Mouse (Mus musculus) testis, adult 2 months (tissue): ENCODE measurements around the gene Sez6l2. TPM values are rescaled to one million over a fixed set of nuclear protein-coding genes. Genes with fewer than 3 reads are reported as not detected.
A peak's percentile ranks its signal among the peaks of the same experiment; 100 is the strongest.

ENCODE experiments used
- H3K27ac ChIP-seq: fragments of 200-500 bp; 2 replicates; pipeline ENCODE4 v1.5.1; 2012; ENCODE audit warnings: low read depth, low read length; ENCODE audit not compliant: control insufficient read depth, insufficient read depth
- H3K27me3 ChIP-seq: fragments of 200-500 bp; 2 replicates; pipeline ENCODE4 v1.6.1; 2012; ENCODE audit warnings: mild to moderate bottlenecking, low read length, moderate library complexity; ENCODE audit not compliant: control insufficient read depth, insufficient read depth
- H3K36me3 ChIP-seq: fragments of 200-500 bp; 2 replicates; pipeline ENCODE4 v1.6.1; 2012; ENCODE audit warnings: mild to moderate bottlenecking, low read length; ENCODE audit not compliant: control insufficient read depth, insufficient read depth
- H3K4me1 ChIP-seq: fragments of 200-500 bp; 2 replicates; pipeline ENCODE4 v1.6.1; 2012; ENCODE audit warnings: low read length; ENCODE audit not compliant: control insufficient read depth, insufficient read depth
- H3K4me3 ChIP-seq: fragments of 200-500 bp; 2 replicates; pipeline ENCODE4 v1.5.1; 2012; ENCODE audit warnings: low read depth, mild to moderate bottlenecking, low read length, moderate library complexity, mixed read lengths; ENCODE audit not compliant: control insufficient read depth
- CTCF ChIP-seq: fragments of 200-500 bp; IDR thresholded peaks from 2 replicates; pipeline ENCODE4 v1.5.1; 2012; ENCODE audit warnings: low read depth, mild to moderate bottlenecking, inconsistent platforms, low read length, moderate library complexity; ENCODE audit not compliant: control insufficient read depth, insufficient read depth, insufficient replicate concordance
- POLR2A ChIP-seq: fragments of 200-500 bp; IDR thresholded peaks from 2 replicates; pipeline ENCODE4 v1.6.1; 2012; ENCODE audit warnings: low read depth, mild to moderate bottlenecking, inconsistent platforms, low read length, moderate library complexity; ENCODE audit not compliant: control insufficient read depth
- polyA plus RNA-seq: library from polyadenylated mRNA; depleted of rRNA; stranded (reverse); fragments of >200 nt; gene quantifications from 2 replicates; pipeline ENCODE4 v1.2.3, GENCODE M21; 2012

Sez6l2 gene
- polyA plus RNA-seq, 1 experiment = 10.7 TPM

DNA sequence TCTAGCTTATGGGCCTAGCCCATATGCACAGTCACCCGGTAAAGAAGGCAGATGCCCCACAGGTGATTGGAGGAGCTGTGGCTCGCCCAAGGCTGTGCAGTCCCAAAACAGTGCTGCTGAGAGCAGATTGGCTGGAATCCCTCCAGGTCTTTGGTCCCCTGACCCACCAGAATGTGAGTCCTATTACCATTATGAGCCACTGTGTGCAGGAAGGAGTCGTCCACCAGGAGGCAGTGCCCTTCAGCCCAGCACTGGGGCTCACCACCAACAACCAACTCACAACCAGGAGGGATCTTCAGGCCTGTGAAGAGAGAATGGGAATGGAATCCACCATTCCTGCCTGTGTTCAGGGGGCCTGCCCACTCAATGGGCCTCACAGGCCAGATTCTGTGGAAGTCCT is 3.8 kb upstream of the Sez6l2 start:
- peaks cover 29% of the 10 kb centered on the region for H3K4me1 ChIP-seq
- TF ChIP-seq POLR2A (no peak), CTCF (peak; percentile 46; the same call in 1 of the 2 replicates)
- no peaks in the 10 kb centered on the region for H3K27me3 ChIP-seq
- no peak overlapping the region for H3K4me3 ChIP-seq
- H3K36me3 ChIP-seq = peaks cover 4% of the 10 kb centered on the region; the same call in 1 of the 2 replicates
- H3K27ac ChIP-seq = no peak overlapping the region

DNA sequence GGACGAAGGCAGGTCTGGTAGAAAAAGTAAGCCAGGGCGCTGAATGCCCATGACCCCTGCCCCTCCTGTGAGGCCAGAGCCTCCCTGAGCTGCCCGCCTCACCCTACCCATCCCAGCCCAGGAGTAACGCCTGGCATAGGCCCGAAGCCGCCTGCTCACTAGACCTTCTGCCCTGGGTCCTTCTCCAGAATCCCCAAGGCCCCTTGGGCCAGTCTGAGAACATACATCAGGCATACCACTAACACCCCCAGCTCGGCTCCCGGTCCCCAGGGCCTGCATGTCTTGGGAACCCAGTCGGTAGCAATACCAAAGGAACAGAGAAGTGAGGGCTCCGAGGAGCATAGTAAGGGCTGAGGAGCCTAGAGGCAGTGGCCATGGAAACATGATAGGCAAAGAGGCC is 1.7 kb upstream of the Sez6l2 start:
- no peak overlapping the region for H3K27ac ChIP-seq
- H3K27me3 ChIP-seq = no peaks in the 10 kb centered on the region

DNA sequence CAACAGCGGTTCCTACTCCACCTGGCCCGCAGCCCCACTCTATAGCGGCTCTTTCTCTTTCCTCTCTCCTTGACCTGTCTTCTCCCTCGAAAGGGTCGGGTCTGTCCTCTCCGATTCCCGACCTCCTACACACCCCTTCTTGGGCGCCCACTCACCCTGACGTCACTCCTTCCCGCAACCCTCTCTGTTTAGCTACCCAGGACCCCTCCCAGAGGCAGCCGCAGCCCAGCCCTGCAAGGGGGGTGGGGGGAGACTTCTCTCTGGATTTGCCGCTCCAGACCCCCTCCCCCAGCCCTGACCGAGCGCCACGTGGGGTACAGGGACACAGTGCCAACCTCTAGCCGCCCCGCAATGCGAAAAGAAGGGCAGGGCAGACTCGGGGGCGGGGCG is 965 bp upstream of the Sez6l2 start, which contains the start of gene Asphd1:
Gene Asphd1 (minus strand): TSS at position 180 of the 390 bp plus-strand sequence.
- no peak within 1 kb of the TSS for H3K27ac ChIP-seq
- no peaks in the 10 kb centered on the region for H3K27me3 ChIP-seq
- peaks cover 29% of the 10 kb centered on the region for H3K4me1 ChIP-seq
- peaks cover 4% of the 10 kb centered on the region for H3K36me3 ChIP-seq
- H3K4me3 ChIP-seq = peak within 1 kb of the TSS; percentile 31
- TF ChIP-seq CTCF (no peak), POLR2A (no peak)

More for the DNA sequence above, 1.7 kb upstream of the Sez6l2 start:
- H3K4me3 ChIP-seq = peak overlapping the region; percentile 23
- H3K36me3 ChIP-seq = peaks cover 4% of the 10 kb centered on the region
- H3K4me1 ChIP-seq = peaks cover 29% of the 10 kb centered on the region
- TF ChIP-seq POLR2A = no peak

DNA sequence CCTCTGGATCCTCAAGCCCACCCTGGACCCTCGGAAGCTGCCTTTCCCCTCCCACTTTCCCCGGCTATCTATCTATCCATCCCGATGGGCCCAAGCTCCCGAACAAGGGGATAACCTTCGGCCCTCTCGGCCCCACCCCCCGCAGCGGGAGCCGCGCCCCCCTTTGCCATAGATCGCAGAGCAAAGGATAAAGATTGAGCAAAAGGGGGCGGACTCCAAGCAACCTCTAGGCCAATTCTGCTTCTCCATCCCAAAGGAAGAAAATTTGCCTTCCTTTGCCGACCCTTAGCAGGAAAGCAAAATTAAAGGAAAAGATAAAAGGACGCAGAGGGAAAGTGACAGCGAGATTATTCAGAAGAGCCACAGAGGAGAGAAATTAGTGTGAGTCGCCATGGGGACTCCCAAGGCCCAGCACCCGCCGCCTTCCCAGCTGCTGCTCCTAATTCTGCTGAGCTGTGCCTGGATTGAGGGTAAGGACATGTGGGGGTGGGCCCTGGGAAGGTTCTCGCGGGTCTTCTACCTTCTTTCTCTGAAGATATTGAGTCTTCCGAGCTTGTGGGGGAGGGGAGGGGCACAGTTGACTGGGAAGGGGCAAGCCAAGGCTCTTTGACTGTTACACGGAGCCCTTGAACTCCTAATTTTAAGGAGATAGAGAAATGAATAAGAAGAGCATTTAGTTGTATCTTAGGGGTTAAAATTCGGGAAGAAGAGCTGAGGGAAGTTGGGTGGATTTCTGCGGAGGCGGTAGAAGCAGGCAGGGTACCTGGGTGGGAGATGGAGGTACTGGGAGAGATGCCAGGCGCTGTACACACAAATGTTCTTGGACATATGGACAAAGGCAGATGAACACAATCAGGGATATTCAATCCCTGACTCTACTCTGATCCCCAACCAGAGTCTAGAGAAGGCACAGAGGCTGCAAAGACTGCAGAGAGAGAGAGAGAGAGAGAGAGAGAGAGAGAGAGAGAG is 568 bp downstream of the Sez6l2 start:
- Histone ChIP-seq H3K4me3 (no peak overlapping the region), H3K27me3 (no peaks in the 10 kb centered on the region), H3K27ac (no peak overlapping the region), H3K36me3 (peaks cover 1% of the 10 kb centered on the region), H3K4me1 (peaks cover 29% of the 10 kb centered on the region)
- no peak for TF ChIP-seq POLR2A
- no peak for TF ChIP-seq CTCF

DNA sequence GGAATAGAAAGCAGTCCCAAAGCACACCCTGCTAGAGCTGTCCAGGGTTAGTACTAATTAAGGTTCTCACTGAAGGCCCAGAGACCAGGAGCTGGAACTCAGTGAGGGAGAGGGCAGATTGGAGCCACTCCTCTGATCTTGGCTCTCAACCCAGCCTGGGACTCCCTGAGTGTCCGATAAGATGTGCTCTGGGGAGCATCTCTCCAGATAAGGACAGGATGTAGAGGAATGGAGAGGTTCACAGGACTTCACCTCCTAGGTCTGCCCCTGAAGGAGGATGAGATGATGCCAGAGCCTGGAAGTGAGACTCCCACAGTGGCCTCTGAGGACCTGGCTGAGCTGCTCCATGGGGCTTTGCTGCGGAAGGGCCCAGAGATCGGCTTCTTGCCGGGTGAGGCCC is 1.4 kb downstream of the Sez6l2 start:
- H3K27me3 ChIP-seq = no peaks in the 10 kb centered on the region

DNA sequence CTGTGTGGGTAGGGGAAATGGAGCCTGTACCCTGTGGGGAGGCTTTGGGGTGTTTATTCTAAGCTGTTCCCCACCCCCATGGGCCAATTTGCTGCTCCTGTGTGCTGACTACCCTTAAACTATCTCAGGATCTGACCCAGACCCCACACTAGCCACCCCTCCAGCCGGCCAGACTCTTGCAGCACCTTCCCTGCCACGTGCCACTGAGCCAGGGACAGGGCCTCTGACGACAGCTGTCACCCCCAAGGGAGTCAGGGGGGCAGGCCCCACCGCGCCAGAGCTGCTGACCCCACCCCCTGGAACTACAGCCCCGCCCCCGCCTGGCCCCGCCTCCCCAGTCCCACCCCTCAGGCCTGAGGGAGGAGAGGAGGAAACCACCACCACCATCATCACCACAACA is 2.3 kb downstream of the Sez6l2 start:
- Histone ChIP-seq H3K4me3 (no peak overlapping the region), H3K4me1 (peaks cover 29% of the 10 kb centered on the region), H3K27me3 (no peaks in the 10 kb centered on the region), H3K27ac (no peak overlapping the region), H3K36me3 (no peaks in the 10 kb centered on the region; the same call in none of the 2 replicates)
- TF ChIP-seq CTCF (no peak), POLR2A (no peak)

More for the DNA sequence above, 1.4 kb downstream of the Sez6l2 start:
- H3K4me3 ChIP-seq = no peak overlapping the region
- TF ChIP-seq CTCF = no peak
- no peak for TF ChIP-seq POLR2A
- no peaks in the 10 kb centered on the region; the same call in none of the 2 replicates for H3K36me3 ChIP-seq
- no peak overlapping the region for H3K27ac ChIP-seq
- peaks cover 29% of the 10 kb centered on the region for H3K4me1 ChIP-seq

DNA sequence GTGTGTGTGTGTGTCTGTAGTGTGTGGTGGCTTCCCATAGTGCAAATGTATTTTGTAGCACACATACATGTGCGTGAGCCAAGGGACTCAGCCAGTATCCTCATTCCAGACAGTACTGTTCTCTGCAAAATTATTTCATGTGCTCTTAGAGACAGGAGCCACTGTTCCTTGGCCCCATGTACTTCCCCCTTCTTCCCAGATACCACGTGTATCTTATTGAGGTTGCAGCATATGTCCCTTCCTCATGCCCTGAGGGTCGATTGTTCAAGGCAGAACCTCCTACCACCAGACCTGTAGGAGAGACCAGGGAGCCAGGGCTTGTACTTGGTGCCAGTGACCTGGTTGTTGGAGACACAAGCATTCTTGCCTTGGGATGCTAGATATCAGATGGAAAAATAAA is 4.8 kb downstream of the Sez6l2 start:
- Histone ChIP-seq H3K4me1 (peaks cover 8% of the 10 kb centered on the region), H3K27ac (no peak overlapping the region), H3K36me3 (peaks cover 1% of the 10 kb centered on the region), H3K4me3 (no peak overlapping the region), H3K27me3 (no peaks in the 10 kb centered on the region)
- TF ChIP-seq CTCF = no peak
- TF ChIP-seq POLR2A = no peak
